Mouse (Mus musculus) forebrain, embryonic 13.5 days (tissue): ENCODE measurements around the gene Espl1. TPM values are rescaled to one million over a fixed set of nuclear protein-coding genes. Genes with fewer than 3 reads are reported as not detected.

Experiments
- ATAC-seq: fragments of 200-750 bp; cut with Nextera tagmentation; 2 replicates; pipeline ENCODE4 v1.8.0; 2017
- H3K27ac ChIP-seq: fragments of 300-500 bp; sonication (generic); 2 replicates; pipeline ENCODE4 v1.5.1; 2015; ENCODE audit warnings: inconsistent platforms, mild to moderate bottlenecking, moderate library complexity
- H3K27me3 ChIP-seq: fragments of 300-500 bp; sonication (generic); 2 replicates; pipeline ENCODE4 v1.6.1; 2015; ENCODE audit warnings: mild to moderate bottlenecking, inconsistent platforms
- H3K36me3 ChIP-seq: fragments of 300-500 bp; sonication (generic); 2 replicates; pipeline ENCODE4 v1.6.1; 2015; ENCODE audit warnings: mild to moderate bottlenecking, inconsistent platforms; ENCODE audit not compliant: poor library complexity, severe bottlenecking
- H3K4me1 ChIP-seq: fragments of 300-500 bp; sonication (generic); 2 replicates; pipeline ENCODE4 v1.6.1; 2015; ENCODE audit warnings: inconsistent platforms
- H3K4me2 ChIP-seq: fragments of 300-500 bp; sonication (generic); 2 replicates; pipeline ENCODE4 v1.6.1; 2015; ENCODE audit warnings: inconsistent platforms, mild to moderate bottlenecking, moderate library complexity
- H3K4me3 ChIP-seq: fragments of 300-500 bp; sonication (generic); 2 replicates; pipeline ENCODE4 v1.5.1; 2015; ENCODE audit warnings: mild to moderate bottlenecking, inconsistent platforms
- H3K9ac ChIP-seq: fragments of 300-500 bp; sonication (generic); 2 replicates; pipeline ENCODE4 v1.6.1; 2015; ENCODE audit warnings: mild to moderate bottlenecking, inconsistent platforms
- H3K9me3 ChIP-seq: fragments of 300-500 bp; sonication (generic); replicated peaks from 2 replicates; pipeline ENCODE4 v1.6.1; 2016; ENCODE audit warnings: inconsistent platforms
- WGBS: fragments of 180-500 bp; shearing (Covaris S2); methylation state at CpG from one replicate; pipeline ENCODE4 v1.1.7; 2015; 5-methylcytosine and 5-hydroxymethylcytosine counted together
- polyA plus RNA-seq: library from polyadenylated mRNA; unstranded; fragments of >200 nt; fragmentation: Nextera tagmentation; extraction: Ambion mirVana; gene quantifications from 2 replicates; pipeline ENCODE4 v1.2.1, GENCODE M21; 2015

The Espl1 gene
- polyA plus RNA-seq, 1 experiment from 2014 or later: 19.7 TPM

GRCm38 (mm10) chr15:102257202-102258075 is 38.6 kb upstream of the Espl1 start, which contains the start of gene Rarg:
Gene Rarg, minus strand, starts transcription at chr15:102257517.
- WGBS: under 1% methylated on average over 36 of the region's 46 CpGs
- peak within 1 kb of the TSS; percentile 52 for H3K4me3 ChIP-seq
- peak within 1 kb of the TSS; percentile 93 for H3K4me2 ChIP-seq
- no peaks in the 10 kb centered on the region for H3K9me3 ChIP-seq
- ATAC-seq: 0 out of 2 replicates have a peak, but pooled peaks have one; percentile 39
- H3K9ac ChIP-seq: peak within 1 kb of the TSS; percentile 70
- H3K4me1 ChIP-seq: peaks cover 30% of the 10 kb centered on the region
- peaks cover 57% of the 10 kb centered on the region for H3K27me3 ChIP-seq
- H3K36me3 ChIP-seq: no peaks in the 10 kb centered on the region
- no peak within 1 kb of the TSS; the same call in 1 of the 2 replicates for H3K27ac ChIP-seq

DNA sequence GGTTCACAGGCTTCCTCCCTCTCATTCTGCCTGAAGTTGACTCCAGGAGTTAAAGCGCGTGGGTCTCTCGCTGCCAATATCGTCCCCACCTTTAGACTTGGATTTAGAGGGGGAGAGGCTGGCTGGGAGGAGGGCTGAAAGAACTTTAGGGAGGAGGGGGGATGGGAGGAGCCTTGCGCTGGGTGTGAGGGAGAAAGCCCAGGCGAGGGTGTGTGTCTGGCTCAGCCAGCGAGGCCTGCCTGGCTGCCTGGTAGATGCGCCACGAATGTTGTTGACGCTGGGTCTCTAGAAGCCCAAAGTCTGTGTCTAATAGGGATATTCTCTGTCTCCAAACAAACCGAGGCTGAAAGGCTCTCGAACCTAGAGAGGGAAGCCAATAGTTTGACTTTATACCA is 38.0 kb upstream of the Espl1 start:
- 7% methylated on average over 12 of the region's 12 CpGs for WGBS
- Histone ChIP-seq H3K4me3 (peak overlapping the region; percentile 52), H3K4me2 (peak overlapping the region; percentile 93), H3K27me3 (peaks cover 62% of the 10 kb centered on the region), H3K4me1 (peaks cover 30% of the 10 kb centered on the region), H3K36me3 (no peaks in the 10 kb centered on the region), H3K9ac (0 out of 2 replicates have a peak overlapping the region, but pooled peaks have one; percentile 70), H3K27ac (no peak overlapping the region), H3K9me3 (no peaks in the 10 kb centered on the region)
- ATAC-seq: no peak

DNA sequence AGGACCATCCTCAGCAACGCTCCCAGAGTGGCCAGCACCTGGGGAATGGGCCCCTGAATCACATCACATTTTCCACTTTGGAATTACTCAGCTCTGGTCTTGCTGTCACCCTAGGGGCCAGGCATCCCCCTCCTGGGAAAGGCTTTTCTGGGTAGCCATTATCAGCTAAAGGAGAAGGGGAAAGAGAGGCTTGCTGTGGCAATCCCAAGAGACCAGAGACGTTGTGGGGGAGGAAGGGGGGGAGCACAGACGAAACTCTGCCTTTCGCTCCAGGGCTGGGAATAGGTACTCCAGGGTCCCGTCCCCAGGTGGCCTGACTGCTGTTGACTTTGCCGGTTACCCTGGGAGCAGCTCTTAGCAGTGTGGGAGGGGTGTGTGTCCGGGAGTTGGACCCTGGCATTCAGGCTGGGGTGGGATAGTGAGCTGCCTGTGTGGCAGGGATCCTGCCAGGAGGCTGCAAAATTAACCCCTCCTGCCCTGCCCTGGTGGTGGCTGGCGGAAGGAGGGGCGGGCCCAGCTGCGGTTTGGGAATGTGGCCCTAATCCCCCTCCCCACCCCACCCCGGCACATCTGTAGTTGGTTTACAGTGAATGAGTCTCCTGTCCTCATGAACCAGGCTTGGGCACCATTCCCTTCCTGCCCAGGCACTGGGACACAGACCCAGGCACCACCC is 37.3 kb upstream of the Espl1 start:
- Histone ChIP-seq H3K9ac (0 out of 2 replicates have a peak overlapping the region, but pooled peaks have one; percentile 14), H3K36me3 (no peaks in the 10 kb centered on the region), H3K4me2 (no peak overlapping the region), H3K4me3 (no peak overlapping the region), H3K4me1 (peaks cover 30% of the 10 kb centered on the region), H3K27me3 (peaks cover 62% of the 10 kb centered on the region), H3K27ac (no peak overlapping the region), H3K9me3 (no peaks in the 10 kb centered on the region)
- 16% methylated on average over 11 of the region's 11 CpGs for whole genome bisulfite sequencing
- no peak for ATAC-seq

- Histone ChIP-seq H3K4me1 (peaks cover 15% of the 10 kb centered on the region), H3K36me3 (no peaks in the 10 kb centered on the region), H3K4me2 (no peak overlapping the region), H3K9me3 (no peaks in the 10 kb centered on the region), H3K27ac (no peak overlapping the region), H3K4me3 (no peak overlapping the region), H3K27me3 (peaks cover 29% of the 10 kb centered on the region), H3K9ac (no peak overlapping the region)
- ATAC-seq: no peak
- WGBS: 51% methylated on average over 7 of the region's 7 CpGs
Observed at GRCm38 (mm10) chr15:102262582-102262981, 33.5 kb upstream of the Espl1 start.

- Histone ChIP-seq H3K4me3 (no peak overlapping the region), H3K4me2 (no peak overlapping the region), H3K27me3 (peaks cover 25% of the 10 kb centered on the region), H3K4me1 (peaks cover 10% of the 10 kb centered on the region), H3K9ac (no peak overlapping the region), H3K27ac (no peak overlapping the region), H3K36me3 (no peaks in the 10 kb centered on the region), H3K9me3 (no peaks in the 10 kb centered on the region)
- ATAC-seq: no peak
- WGBS: 76% methylated on average over 2 of the region's 2 CpGs
Observed at GRCm38 (mm10) chr15:102263037-102263436, 33.0 kb upstream of the Espl1 start.

DNA sequence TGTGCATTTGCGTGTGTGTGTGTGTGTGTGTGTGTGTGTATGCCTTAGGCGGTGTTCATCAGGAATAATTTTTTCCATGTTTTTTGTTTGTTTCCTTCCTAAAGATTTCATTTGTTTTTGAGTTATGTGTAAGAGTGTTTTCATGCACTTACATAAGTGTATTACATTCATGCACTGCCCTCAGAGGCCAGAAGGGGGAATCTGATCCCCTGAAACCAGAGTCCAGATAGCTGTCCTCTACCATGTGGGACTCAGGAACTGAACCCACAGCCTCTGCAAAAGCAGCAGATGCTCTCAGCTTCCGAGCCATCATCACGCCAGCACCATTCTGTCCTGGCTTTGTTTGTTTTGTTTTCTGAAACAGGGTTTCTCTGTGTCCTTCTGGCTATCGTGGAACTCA is 30.5 kb upstream of the Espl1 start:
- peaks cover 28% of the 10 kb centered on the region for H3K27me3 ChIP-seq
- 92% methylated on average over 5 of the region's 5 CpGs for WGBS
- no peak overlapping the region for H3K9ac ChIP-seq
- no peaks in the 10 kb centered on the region for H3K9me3 ChIP-seq
- no peak for ATAC-seq
- H3K4me3 ChIP-seq: no peak overlapping the region
- peaks cover under 1% of the 10 kb centered on the region; the same call in 1 of the 2 replicates for H3K4me1 ChIP-seq
- H3K4me2 ChIP-seq: no peak overlapping the region
- H3K27ac ChIP-seq: no peak overlapping the region
- no peaks in the 10 kb centered on the region for H3K36me3 ChIP-seq

DNA sequence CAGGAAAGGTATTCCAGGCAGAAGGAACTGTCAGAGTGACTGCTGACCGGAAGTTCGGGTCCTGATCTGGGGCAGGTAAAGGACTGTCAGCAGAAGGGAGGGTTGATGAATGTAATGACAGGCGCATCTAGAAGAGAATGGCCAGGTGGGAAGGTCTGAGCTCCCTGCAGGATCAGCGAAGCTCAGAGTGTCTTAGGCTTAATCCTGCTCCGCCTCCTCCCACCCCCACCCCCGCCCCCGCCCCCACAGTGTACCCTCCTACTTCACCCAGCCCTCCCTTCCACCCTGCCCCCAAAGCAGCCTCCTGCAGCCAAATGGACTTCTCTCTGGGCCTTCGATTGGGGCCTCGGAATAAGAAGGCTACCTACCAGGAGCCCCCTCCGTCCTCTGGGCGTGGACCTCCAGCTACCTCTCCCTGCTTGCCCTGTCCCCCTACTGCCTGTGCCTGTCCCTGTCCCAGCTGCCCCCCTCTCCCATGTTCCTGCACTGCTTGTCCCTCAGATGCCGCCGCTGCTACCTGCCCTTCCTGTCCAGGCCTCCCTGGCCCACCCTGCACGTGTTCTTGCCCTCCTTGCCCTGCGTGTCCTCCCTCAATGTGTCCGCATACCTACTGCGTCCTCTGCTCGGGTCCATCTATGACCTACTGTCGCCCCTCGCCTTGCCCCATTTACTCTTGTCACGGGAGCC is 25.6 kb upstream of the Espl1 start, which contains the start of gene Gm9918:
TSS of gene Gm9918 (plus strand) at position 290 of the 687 bp plus-strand sequence.
- 6% methylated on average over 19 of the region's 21 CpGs for WGBS
- H3K4me2 ChIP-seq: peak within 1 kb of the TSS; percentile 16; the same call in 1 of the 2 replicates
- H3K9ac ChIP-seq: 0 out of 2 replicates have a peak within 1 kb of the TSS, but pooled peaks have one; percentile 8

GRCm38 (mm10) chr15:102271441-102271840 is 24.6 kb upstream of the Espl1 start:
- Histone ChIP-seq H3K9ac (no peak overlapping the region), H3K4me3 (no peak overlapping the region), H3K4me2 (no peak overlapping the region), H3K36me3 (no peaks in the 10 kb centered on the region), H3K27me3 (peaks cover 25% of the 10 kb centered on the region), H3K27ac (no peak overlapping the region), H3K4me1 (peaks cover 6% of the 10 kb centered on the region; the same call in 1 of the 2 replicates), H3K9me3 (no peaks in the 10 kb centered on the region)
- WGBS: 32% methylated on average over 3 of the region's 3 CpGs
- no peak for ATAC-seq

More for the DNA sequence above, 25.6 kb upstream of the Espl1 start, which contains the start of gene Gm9918:
- peaks cover 6% of the 10 kb centered on the region; the same call in 1 of the 2 replicates for H3K4me1 ChIP-seq
- H3K9me3 ChIP-seq: no peaks in the 10 kb centered on the region
- peaks cover 25% of the 10 kb centered on the region for H3K27me3 ChIP-seq
- H3K36me3 ChIP-seq: no peaks in the 10 kb centered on the region
- no peak within 1 kb of the TSS for H3K27ac ChIP-seq
- no peak within 1 kb of the TSS for H3K4me3 ChIP-seq
- no peak for ATAC-seq

- WGBS: 74% methylated on average over 6 of the region's 6 CpGs
- Histone ChIP-seq H3K4me3 (no peak overlapping the region), H3K27ac (no peak overlapping the region), H3K27me3 (peaks cover 25% of the 10 kb centered on the region), H3K36me3 (no peaks in the 10 kb centered on the region), H3K9me3 (no peaks in the 10 kb centered on the region), H3K4me1 (peaks cover 10% of the 10 kb centered on the region), H3K9ac (no peak overlapping the region), H3K4me2 (no peak overlapping the region)
- ATAC-seq: no peak
Observed at GRCm38 (mm10) chr15:102273982-102274716, 21.9 kb upstream of the Espl1 start.

DNA sequence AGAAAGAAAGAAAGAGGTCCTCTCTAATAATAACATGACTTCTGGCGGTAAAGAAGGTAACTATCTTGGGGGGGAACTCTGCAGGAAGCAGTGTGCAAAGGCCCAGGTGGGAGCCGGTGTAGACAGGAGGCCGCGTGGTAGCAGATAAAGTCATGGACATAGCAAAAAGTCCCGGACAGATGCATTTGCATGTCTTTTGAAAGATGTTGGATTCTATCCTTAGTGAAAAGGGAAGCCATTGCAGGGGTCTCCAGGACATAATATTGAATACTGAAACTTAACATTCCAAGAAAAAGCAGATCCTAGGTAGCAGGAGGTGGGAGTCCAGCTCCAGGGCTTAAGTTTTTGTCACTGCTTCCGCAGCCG is 17.4 kb upstream of the Espl1 start:
- Histone ChIP-seq H3K27ac (peak overlapping the region; percentile 66), H3K4me2 (peak overlapping the region; percentile 97), H3K36me3 (peaks cover 24% of the 10 kb centered on the region), H3K4me1 (peaks cover 15% of the 10 kb centered on the region), H3K4me3 (peak overlapping the region; percentile 66), H3K9ac (peak overlapping the region; percentile 76), H3K27me3 (no peaks in the 10 kb centered on the region), H3K9me3 (no peaks in the 10 kb centered on the region)
- WGBS: 39% methylated on average over 7 of the region's 7 CpGs
- 0 out of 2 replicates have a peak, but pooled peaks have one; percentile 1 for ATAC-seq
